Mouse (Mus musculus): Measurements from ENCODE around the gene Pgk1. TPM values are rescaled to one million over a fixed set of nuclear protein-coding genes. Genes with fewer than 3 reads are reported as not detected.

The Pgk1 gene
- 100 to 1,000 TPM; 281 to 291 TPM for total RNA-seq (2023)

GRCm38 (mm10) chrX:106186713-106187649 is at the start of gene Pgk1:
Pgk1 (plus strand) TSS chrX:106187100.

GRCm38 (mm10) chrX:106142936-106143335 is 44.0 kb upstream of the Pgk1 start, which contains the start of gene Tlr13:
Tlr13 (plus strand) TSS chrX:106143204.

GRCm38 (mm10) chrX:106221058-106221457 is 34.2 kb downstream of the Pgk1 start, which contains the start of gene Taf9b:
Taf9b (minus strand) TSS chrX:106221158.

Other genes starting within 250 kb of the Pgk1 start
- 10 to 100 TPM; 38.2 to 38.9 TPM for gene Magt1, start 175.2 kb upstream of the Pgk1 start, total RNA-seq (2023)
- 100 to 1,000 TPM; 123 to 128 TPM for gene Cox7b, start 171.4 kb upstream of the Pgk1 start, total RNA-seq (2023)
- 10 to 100 TPM; 24.2 to 33.9 TPM for gene Atp7a, start 159.8 kb upstream of the Pgk1 start, total RNA-seq (2023)
- 100 to 1,000 TPM; 106 to 119 TPM for gene Tlr13, start 43.9 kb upstream of the Pgk1 start, total RNA-seq (2023)
- 1 to 10 TPM; 1.8 to 2.1 TPM for gene Taf9b, start 34.1 kb downstream of the Pgk1 start, total RNA-seq (2023)
- not detected for gene Fnd3c2, start 68.3 kb downstream of the Pgk1 start, total RNA-seq (2023)

Data from neutrophil, adult 83 days (primary cell).